Mouse (Mus musculus) G1E (cell line): ENCODE results near the gene Trp63.

ENCODE experiments used
- CTCF ChIP-seq: IDR thresholded peaks from 2 replicates; pipeline ENCODE4 v1.5.1; 2012; ENCODE audit warnings: low read depth, low read length, inconsistent platforms, mixed read lengths
- GATA1 ChIP-seq: IDR thresholded peaks from 2 replicates; pipeline ENCODE4 v1.6.1; 2012; ENCODE audit warnings: borderline replicate concordance, low read length, inconsistent platforms, mixed read lengths
- POLR2AphosphoS5 ChIP-seq: IDR thresholded peaks from 2 replicates; pipeline ENCODE4 v1.6.1; 2012; ENCODE audit warnings: low read depth, low read length, inconsistent platforms; ENCODE audit not compliant: insufficient replicate concordance
- TAL1 ChIP-seq: conservative IDR thresholded peaks from 2 replicates; pipeline ENCODE4 v1.6.1; 2012; ENCODE audit warnings: low read depth, low read length, inconsistent platforms, mixed read lengths

- TF ChIP-seq CTCF (no peak), TAL1 (no peak), POLR2AphosphoS5 (no peak), GATA1 (no peak)
Measured at GRCm38 (mm10) chr16:25673861-25674440, 9.6 kb upstream of the Trp63 start.
